Mouse (Mus musculus) layer of hippocampus, adult 8-10 months (tissue): ENCODE results near the gene Rnf39. TPM values are rescaled to one million over a fixed set of nuclear protein-coding genes. Genes with fewer than 3 reads are reported as not detected.
A peak's percentile ranks its signal among the peaks of the same experiment; 100 is the strongest.
"Not testable (repeated sequence)": the region's sequence is repeated elsewhere in the genome, so short reads cannot be mapped to it uniquely, and the experiment has no call there.

Experiments used
- DNase-seq, 2 experiments: peaks; one replicate each; pipeline ENCODE4 v3.0.0; 2022; ENCODE audit warnings: low spot score in 2 of 2
- total RNA-seq, 4 experiments: library from RNA; stranded (reverse); gene quantifications; 2 replicates each; pipeline ENCODE4 v1.2.4; 2022

The Rnf39 gene
- total RNA-seq, 4 experiments from 2014 or later, result 3.9 to 4.3 (median 4.2) TPM

- DNase-seq, result no peak
These were observed 39.1 kb downstream of the Rnf39 start for GRCm38 (mm10) chr17:36981845-36982244.

- no peak for DNase-seq
These were observed 39.8 kb downstream of the Rnf39 start for GRCm38 (mm10) chr17:36982253-36983155.

GRCm38 (mm10) chr17:36988475-36988874 lies 45.8 kb downstream of the Rnf39 start:
- no peak for DNase-seq

- DNase-seq, result no peak
These were observed 46.7 kb downstream of the Rnf39 start, which contains the start of gene H2-M5 for GRCm38 (mm10) chr17:36989437-36989836. Gene H2-M5 (minus strand): TSS chr17:36989537.

GRCm38 (mm10) chr17:36990630-36991029 lies 47.9 kb downstream of the Rnf39 start:
- DNase-seq, result not testable (repeated sequence)

GRCm38 (mm10) chr17:36992336-36993104 lies 49.8 kb downstream of the Rnf39 start:
- no peak for DNase-seq

GRCm38 (mm10) chr17:36993770-36994325 lies 51.1 kb downstream of the Rnf39 start:
- no peak for DNase-seq

- no peak for DNase-seq
These were observed 51.8 kb downstream of the Rnf39 start for GRCm38 (mm10) chr17:36994528-36994927.

GRCm38 (mm10) chr17:36995448-36995847 lies 52.7 kb downstream of the Rnf39 start:
- no peak for DNase-seq

GRCm38 (mm10) chr17:36997033-36997735 lies 54.5 kb downstream of the Rnf39 start:
- peak; percentile 34 to 80 for DNase-seq

Other genes starting within 250 kb of the Rnf39 start
- not detected for gene H2-M10.5, start 170.0 kb upstream of the Rnf39 start, total RNA-seq
- not detected for gene H2-M10.6, start 130.7 kb upstream of the Rnf39 start, total RNA-seq
- gene Trim26, start 105.8 kb upstream of the Rnf39 start, total RNA-seq, result 10 to 100 TPM; 22.1 to 26.5 (median 23.2) TPM
- not detected for gene Trim15, start 75.7 kb upstream of the Rnf39 start, total RNA-seq
- gene Trim10, start 73.3 kb upstream of the Rnf39 start, total RNA-seq, result not detected
- under 1 TPM in 1 of 4 experiments, not detected in 3; 0.31 TPM for gene Trim40, start 52.8 kb upstream of the Rnf39 start, total RNA-seq
- gene Trim31, start 44.8 kb upstream of the Rnf39 start, total RNA-seq, result not detected
- gene Ppp1r11, start 8.8 kb downstream of the Rnf39 start, total RNA-seq, result 100 to 1,000 TPM; 122 to 142 (median 124) TPM
- gene Znrd1, start 15.6 kb downstream of the Rnf39 start, total RNA-seq, result 10 to 100 TPM; 26.6 to 35.5 (median 32.2) TPM
- gene Znrd1as, start 15.7 kb downstream of the Rnf39 start, total RNA-seq, result 1 to 10 TPM; 4.1 to 6.8 (median 5.8) TPM
- gene 2410137M14Rik, start 38.3 kb downstream of the Rnf39 start, total RNA-seq, result under 1 TPM in 1 of 4 experiments, not detected in 3; 0.47 TPM
- gene H2-M5, start 46.6 kb downstream of the Rnf39 start, total RNA-seq, result 1 to 10 TPM in 2 of 4 experiments, under 1 TPM in 2; 0.49 to 1.6 (median 0.91) TPM
- gene Zfp57, start 58.2 kb downstream of the Rnf39 start, total RNA-seq, result 10 to 100 TPM in 2 of 4 experiments, 1 to 10 TPM in 2; 8.9 to 10.8 (median 9.8) TPM
- gene Mog, start 80.5 kb downstream of the Rnf39 start, total RNA-seq, result 10 to 100 TPM; 35.6 to 57.5 (median 47.8) TPM
- gene Gabbr1, start 103.0 kb downstream of the Rnf39 start, total RNA-seq, result 100 to 1,000 TPM; 595 to 693 (median 673) TPM
- not detected for gene Olfr90, start 145.6 kb downstream of the Rnf39 start, total RNA-seq
- not detected for gene Olfr91, start 155.4 kb downstream of the Rnf39 start, total RNA-seq
- not detected for gene Olfr92, start 177.2 kb downstream of the Rnf39 start, total RNA-seq
- gene Olfr93, start 218.6 kb downstream of the Rnf39 start, total RNA-seq, result not detected